Mouse (Mus musculus): ENCODE measurements at regions not wholly inside any gene's neighbourhood (a gene's known extent, or its start where the extent isn't known, plus 50 kb on each side); places are given as distances from the start of the nearest gene placed in this dataset.
A peak's percentile ranks its signal among the peaks of the same experiment; 100 is the strongest.

GRCm38 (mm10) chr17:45251034-45251730 is 182.4 kb downstream of the Cdc5l start:
- Histone ChIP-seq H3K4me1 (peaks cover 7% of the 10 kb centered on the region), H3K27me3 (peaks cover 23% of the 10 kb centered on the region; the same call in 1 of the 2 replicates), H3K4me2 (replicated peaks) (peak overlapping the region; percentile 47), H3K9ac (replicated peaks) (no peak overlapping the region), H3K9me3 (no peaks in the 10 kb centered on the region), H3K4me3 (peak overlapping the region; percentile 26), H3K27ac (replicated peaks) (no peak overlapping the region), H3K36me3 (no peaks in the 10 kb centered on the region)
- 27% methylated on average over 22 of the region's 22 CpGs for WGBS
- ATAC-seq (ENCODE audit: low FRiP score, low read depth), result peak; percentile 53

GRCm38 (mm10) chr17:45250450-45250849 is 183.1 kb downstream of the Cdc5l start:
- Histone ChIP-seq H3K36me3 (no peaks in the 10 kb centered on the region), H3K4me3 (no peak overlapping the region), H3K9me3 (no peaks in the 10 kb centered on the region), H3K4me2 (replicated peaks) (no peak overlapping the region), H3K27me3 (peaks cover 28% of the 10 kb centered on the region), H3K4me1 (peaks cover 7% of the 10 kb centered on the region), H3K27ac (replicated peaks) (no peak overlapping the region), H3K9ac (replicated peaks) (no peak overlapping the region)
- WGBS, result 81% methylated on average over 10 of the region's 10 CpGs
- ATAC-seq (ENCODE audit: low FRiP score, low read depth), result no peak

DNA sequence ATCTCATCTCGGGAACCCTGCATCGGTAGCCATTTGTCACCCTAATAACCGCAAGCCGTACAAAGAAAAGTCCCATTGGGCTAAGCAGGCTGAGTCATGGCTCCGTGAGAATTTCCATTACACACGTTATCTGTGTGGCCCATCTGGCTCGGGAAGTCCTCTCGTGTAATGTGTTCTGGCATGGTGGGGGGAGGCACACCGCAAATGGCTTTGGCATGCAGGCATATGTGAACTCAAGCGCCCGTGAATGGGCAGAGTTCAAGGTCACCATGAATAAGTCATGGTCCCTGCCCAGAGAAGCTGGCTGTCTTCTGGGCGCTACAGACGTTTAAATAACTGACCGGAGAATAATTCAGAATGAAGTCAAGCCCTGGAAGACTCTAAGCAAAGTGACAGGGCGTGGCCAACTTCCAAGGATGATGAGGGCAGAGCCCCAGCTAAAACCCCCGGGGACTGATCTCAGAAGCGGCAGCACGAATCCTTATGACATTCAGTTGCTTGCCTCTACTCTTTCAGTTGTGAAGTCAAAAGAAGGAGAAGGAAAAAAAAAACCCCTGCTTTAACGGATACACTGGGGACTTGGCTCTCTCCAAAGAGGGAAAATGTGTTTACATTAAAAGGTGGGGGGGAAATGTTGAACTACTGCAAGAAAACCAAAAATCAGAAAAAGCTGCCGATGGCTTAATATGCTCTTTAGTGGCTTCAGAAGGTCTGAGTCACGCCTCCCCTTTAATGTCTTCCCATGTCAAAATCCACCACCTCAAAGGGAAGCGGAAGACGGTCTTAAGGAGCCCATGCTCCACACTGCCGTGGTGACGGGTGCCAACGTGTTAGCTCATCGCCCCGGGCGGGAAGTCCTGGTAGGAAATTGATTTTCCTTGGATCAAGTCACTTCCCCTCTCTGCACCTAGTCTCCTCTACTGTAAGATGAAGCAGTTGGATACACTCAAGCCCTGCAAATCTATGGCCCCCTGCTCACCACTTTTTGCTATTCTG is 186.1 kb downstream of the Cdc5l start:
- Histone ChIP-seq H3K4me1 (peaks cover 7% of the 10 kb centered on the region), H3K9ac (replicated peaks) (no peak overlapping the region), H3K4me3 (no peak overlapping the region), H3K9me3 (no peaks in the 10 kb centered on the region), H3K27me3 (peaks cover 41% of the 10 kb centered on the region), H3K36me3 (no peaks in the 10 kb centered on the region), H3K4me2 (replicated peaks) (no peak overlapping the region; the same call in none of the 2 replicates), H3K27ac (replicated peaks) (no peak overlapping the region)
- peak; percentile 81 for ATAC-seq (ENCODE audit: low FRiP score, low read depth)
- 60% methylated on average over 29 of the region's 29 CpGs for WGBS

GRCm38 (mm10) chr17:45244870-45245269 is 188.7 kb downstream of the Cdc5l start:
- Histone ChIP-seq H3K9ac (replicated peaks) (no peak overlapping the region), H3K4me1 (no peaks in the 10 kb centered on the region), H3K27me3 (peaks cover 54% of the 10 kb centered on the region), H3K4me3 (no peak overlapping the region), H3K27ac (replicated peaks) (no peak overlapping the region), H3K9me3 (no peaks in the 10 kb centered on the region), H3K36me3 (no peaks in the 10 kb centered on the region), H3K4me2 (replicated peaks) (no peak overlapping the region)
- ATAC-seq (ENCODE audit: low FRiP score, low read depth), result no peak
- WGBS, result 88% methylated on average over 10 of the region's 10 CpGs

- no peak for ATAC-seq (ENCODE audit: low FRiP score, low read depth)
- Histone ChIP-seq H3K4me2 (replicated peaks) (no peak overlapping the region), H3K27me3 (peaks cover 56% of the 10 kb centered on the region), H3K4me1 (no peaks in the 10 kb centered on the region), H3K9me3 (no peaks in the 10 kb centered on the region), H3K36me3 (no peaks in the 10 kb centered on the region), H3K9ac (replicated peaks) (no peak overlapping the region), H3K4me3 (no peak overlapping the region), H3K27ac (replicated peaks) (no peak overlapping the region)
- 68% methylated on average over 7 of the region's 7 CpGs for WGBS
These were observed 190.4 kb downstream of the Cdc5l start for GRCm38 (mm10) chr17:45243103-45243502.

DNA sequence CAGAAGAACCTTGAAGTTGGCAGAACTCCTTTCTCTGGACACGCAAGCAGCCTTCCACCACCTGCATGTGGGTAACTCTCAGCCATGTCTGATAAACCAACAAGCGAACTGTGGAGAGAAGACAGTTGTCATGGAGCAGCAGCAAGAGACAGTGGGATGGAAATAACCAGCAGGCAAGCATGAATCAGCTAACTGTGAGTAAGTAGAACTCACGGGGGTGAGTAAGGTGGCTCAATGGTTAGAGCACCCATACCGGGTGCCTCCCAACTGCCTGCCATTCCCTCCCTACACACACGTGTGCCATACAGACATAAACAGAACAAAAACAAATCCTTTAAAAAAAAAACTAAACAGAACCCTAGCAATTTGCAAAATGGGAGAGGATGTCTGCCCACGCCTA is 191.5 kb downstream of the Cdc5l start:
- WGBS, result 83% methylated on average over 6 of the region's 6 CpGs
- Histone ChIP-seq H3K9ac (replicated peaks) (no peak overlapping the region), H3K36me3 (no peaks in the 10 kb centered on the region), H3K27ac (replicated peaks) (no peak overlapping the region), H3K27me3 (peaks cover 59% of the 10 kb centered on the region), H3K4me2 (replicated peaks) (no peak overlapping the region), H3K4me3 (no peak overlapping the region), H3K4me1 (no peaks in the 10 kb centered on the region), H3K9me3 (0 out of 2 replicates have a peak, but pooled peaks cover 2% of the 10 kb centered on the region)
- no peak for ATAC-seq (ENCODE audit: low FRiP score, low read depth)

GRCm38 (mm10) chr17:45240963-45241543 is 192.5 kb downstream of the Cdc5l start:
- H3K4me3 ChIP-seq, result no peak overlapping the region
- no peaks in the 10 kb centered on the region for H3K36me3 ChIP-seq
- 26% methylated on average over 6 of the region's 7 CpGs for WGBS
- no peak overlapping the region for H3K9ac ChIP-seq (replicated peaks)
- no peaks in the 10 kb centered on the region for H3K4me1 ChIP-seq
- 0 out of 2 replicates have a peak, but pooled peaks cover 5% of the 10 kb centered on the region for H3K9me3 ChIP-seq
- peaks cover 59% of the 10 kb centered on the region for H3K27me3 ChIP-seq
- peak; percentile 83 for ATAC-seq (ENCODE audit: low FRiP score, low read depth)
- no peak overlapping the region for H3K4me2 ChIP-seq (replicated peaks)
- no peak overlapping the region for H3K27ac ChIP-seq (replicated peaks)

- H3K27me3 ChIP-seq, result peaks cover 54% of the 10 kb centered on the region
- H3K9ac ChIP-seq (replicated peaks), result no peak overlapping the region
- H3K36me3 ChIP-seq, result no peaks in the 10 kb centered on the region
- H3K4me3 ChIP-seq, result no peak overlapping the region
- 67% methylated on average over 6 of the region's 6 CpGs for WGBS
- peak; percentile 13; the same call in 1 of the 2 replicates for ATAC-seq (ENCODE audit: low FRiP score, low read depth)
- H3K9me3 ChIP-seq, result 0 out of 2 replicates have a peak, but pooled peaks cover 5% of the 10 kb centered on the region
- no peak overlapping the region for H3K4me2 ChIP-seq (replicated peaks)
- H3K27ac ChIP-seq (replicated peaks), result no peak overlapping the region
- no peaks in the 10 kb centered on the region for H3K4me1 ChIP-seq
These were observed 193.0 kb downstream of the Cdc5l start for GRCm38 (mm10) chr17:45240545-45240944.

- H3K27me3 ChIP-seq, result peaks cover 44% of the 10 kb centered on the region; the same call in 1 of the 2 replicates
- no peaks in the 10 kb centered on the region for H3K36me3 ChIP-seq
- ATAC-seq (ENCODE audit: low FRiP score, low read depth), result no peak
- H3K4me2 ChIP-seq (replicated peaks), result no peak overlapping the region
- no peak overlapping the region for H3K9ac ChIP-seq (replicated peaks)
- 0 out of 2 replicates have a peak, but pooled peaks cover 5% of the 10 kb centered on the region for H3K9me3 ChIP-seq
- H3K27ac ChIP-seq (replicated peaks), result no peak overlapping the region
- no peaks in the 10 kb centered on the region for H3K4me1 ChIP-seq
- H3K4me3 ChIP-seq, result no peak overlapping the region
- 82% methylated on average over 1 of the region's 1 CpGs for WGBS
These were observed 196.3 kb downstream of the Cdc5l start for GRCm38 (mm10) chr17:45237246-45237645.

DNA sequence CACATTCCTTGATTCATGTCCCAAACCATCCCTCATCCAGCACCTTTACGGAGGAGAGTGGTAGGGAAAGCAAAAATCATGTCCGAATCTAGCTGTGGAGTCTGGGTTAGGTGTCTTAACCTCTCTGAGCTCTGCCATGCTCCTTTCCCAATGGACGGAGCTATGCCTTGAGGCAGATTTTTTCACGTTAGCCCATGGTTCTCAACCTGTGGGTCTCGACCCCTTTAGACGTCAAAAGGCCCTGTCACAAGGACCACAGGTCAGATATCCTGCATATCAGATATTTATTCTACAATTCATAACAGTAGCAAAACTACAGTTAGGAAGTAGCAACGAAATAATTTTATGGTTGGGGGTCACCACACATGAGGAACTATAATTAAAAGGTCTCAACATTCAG is 198.1 kb downstream of the Cdc5l start:
- H3K9ac ChIP-seq (replicated peaks), result no peak overlapping the region
- H3K4me3 ChIP-seq, result no peak overlapping the region
- H3K4me2 ChIP-seq (replicated peaks), result no peak overlapping the region
- H3K9me3 ChIP-seq, result 0 out of 2 replicates have a peak, but pooled peaks cover 5% of the 10 kb centered on the region
- H3K4me1 ChIP-seq, result no peaks in the 10 kb centered on the region
- no peaks in the 10 kb centered on the region for H3K36me3 ChIP-seq
- H3K27ac ChIP-seq (replicated peaks), result no peak overlapping the region
- peaks cover 43% of the 10 kb centered on the region for H3K27me3 ChIP-seq
- no peak for ATAC-seq (ENCODE audit: low FRiP score, low read depth)
- 88% methylated on average over 7 of the region's 7 CpGs for WGBS

DNA sequence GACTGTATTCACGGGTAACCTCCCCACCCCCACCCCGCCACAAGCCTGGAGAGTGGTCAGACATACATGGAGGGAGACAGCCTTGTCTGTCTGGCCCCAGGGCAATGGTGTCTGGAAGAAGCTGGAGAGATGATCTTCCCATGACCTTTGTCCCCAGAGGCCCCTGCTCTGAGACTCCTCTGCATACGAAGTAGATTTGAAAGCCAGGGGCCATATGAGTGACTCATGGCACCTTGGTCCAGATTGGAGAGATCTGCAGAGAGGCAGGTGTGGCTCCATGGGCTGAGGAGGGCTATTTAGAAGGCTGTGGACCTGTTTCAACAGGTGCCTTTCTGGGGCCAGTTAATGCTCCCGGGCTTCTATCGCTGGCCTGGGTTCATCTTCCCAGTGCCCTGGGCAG is 200.7 kb downstream of the Cdc5l start:
- WGBS, result 58% methylated on average over 5 of the region's 5 CpGs
- no peak overlapping the region for H3K27ac ChIP-seq (replicated peaks)

More for the DNA sequence above, 200.7 kb downstream of the Cdc5l start:
- no peaks in the 10 kb centered on the region for H3K4me1 ChIP-seq
- H3K4me3 ChIP-seq, result no peak overlapping the region
- H3K9ac ChIP-seq (replicated peaks), result no peak overlapping the region
- ATAC-seq (ENCODE audit: low FRiP score, low read depth), result no peak
- H3K4me2 ChIP-seq (replicated peaks), result no peak overlapping the region
- H3K36me3 ChIP-seq, result no peaks in the 10 kb centered on the region
- peaks cover 24% of the 10 kb centered on the region for H3K27me3 ChIP-seq
- H3K9me3 ChIP-seq, result 0 out of 2 replicates have a peak, but pooled peaks cover 5% of the 10 kb centered on the region
